Mouse (Mus musculus) neural tube, embryonic 11.5 days (tissue): ENCODE measurements around the gene Zfp672. TPM values are rescaled to one million over a fixed set of nuclear protein-coding genes. Genes with fewer than 3 reads are reported as not detected.

Experiments used
- ATAC-seq: fragments of 200-750 bp; cut with Nextera tagmentation; 2 replicates; pipeline ENCODE4 v1.8.0; 2017; ENCODE audit warnings: moderate number of reproducible peaks, mild to moderate bottlenecking, moderate TSS enrichment, moderate library complexity; ENCODE audit not compliant: insufficient read depth, low FRiP score, low TSS enrichment
- DNase-seq: peaks from one replicate; pipeline ENCODE4 v3.0.0-alpha.2; 2015; ENCODE audit warnings: low spot score
- H3K27ac ChIP-seq: fragments of 300-500 bp; sonication (generic); 2 replicates; pipeline ENCODE4 v1.5.1; 2014; ENCODE audit warnings: low read depth, mild to moderate bottlenecking, low read length
- H3K27me3 ChIP-seq: fragments of 300-500 bp; sonication (generic); 2 replicates; pipeline ENCODE4 v1.6.1; 2014; ENCODE audit warnings: mild to moderate bottlenecking, low read length, mixed read lengths; ENCODE audit not compliant: control insufficient read depth, insufficient read depth
- H3K36me3 ChIP-seq: fragments of 300-500 bp; sonication (generic); 2 replicates; pipeline ENCODE4 v1.6.1; 2014; ENCODE audit warnings: mild to moderate bottlenecking, low read length, moderate library complexity, mixed read lengths; ENCODE audit not compliant: control insufficient read depth, insufficient read depth
- H3K4me1 ChIP-seq: fragments of 300-500 bp; sonication (generic); 2 replicates; pipeline ENCODE4 v1.6.1; 2014; ENCODE audit warnings: low read length, mixed read lengths; ENCODE audit not compliant: control insufficient read depth, insufficient read depth
- H3K4me2 ChIP-seq: fragments of 300-500 bp; sonication (generic); 2 replicates; pipeline ENCODE4 v1.6.1; 2014; ENCODE audit warnings: low read depth, mild to moderate bottlenecking, moderate library complexity
- H3K4me3 ChIP-seq: fragments of 300-500 bp; sonication (generic); 2 replicates; pipeline ENCODE4 v1.5.1; 2014; ENCODE audit warnings: low read depth, low read length
- H3K9ac ChIP-seq: fragments of 300-500 bp; sonication (generic); 2 replicates; pipeline ENCODE4 v1.6.1; 2014; ENCODE audit warnings: mild to moderate bottlenecking, low read length
- H3K9me3 ChIP-seq: fragments of 300-500 bp; sonication (generic); 2 replicates; pipeline ENCODE4 v1.6.1; 2016; ENCODE audit warnings: low read length; ENCODE audit not compliant: control insufficient read depth
- WGBS: fragments of 180-500 bp; shearing (Covaris S2); extraction: QIAGEN DNeasy Blood & Tissue Kit; methylation state at CpG from one replicate; pipeline ENCODE4 v1.1.7; 2014; 5-methylcytosine and 5-hydroxymethylcytosine counted together
- polyA plus RNA-seq: library from polyadenylated mRNA; unstranded; fragments of >200 nt; fragmentation: Nextera tagmentation; extraction: Ambion mirVana; gene quantifications from 2 replicates; pipeline ENCODE4 v1.2.1, GENCODE M21; 2014

The Zfp672 gene
- polyA plus RNA-seq, 1 experiment from 2014 or later: 27.7 TPM

GRCm38 (mm10) chr11:58357844-58358534, 27.9 kb upstream of the Zfp672 start:
- no peak overlapping the region for H3K4me2 ChIP-seq
- ATAC-seq: no peak
- H3K4me3 ChIP-seq: no peak overlapping the region
- H3K4me1 ChIP-seq: no peaks in the 10 kb centered on the region
- 89% methylated on average over 6 of the region's 6 CpGs for WGBS
- no peaks in the 10 kb centered on the region for H3K36me3 ChIP-seq
- H3K27ac ChIP-seq: no peak overlapping the region
- H3K9me3 ChIP-seq: no peaks in the 10 kb centered on the region
- no peak overlapping the region for H3K9ac ChIP-seq
- DNase-seq: no peak
- H3K27me3 ChIP-seq: no peaks in the 10 kb centered on the region

DNA sequence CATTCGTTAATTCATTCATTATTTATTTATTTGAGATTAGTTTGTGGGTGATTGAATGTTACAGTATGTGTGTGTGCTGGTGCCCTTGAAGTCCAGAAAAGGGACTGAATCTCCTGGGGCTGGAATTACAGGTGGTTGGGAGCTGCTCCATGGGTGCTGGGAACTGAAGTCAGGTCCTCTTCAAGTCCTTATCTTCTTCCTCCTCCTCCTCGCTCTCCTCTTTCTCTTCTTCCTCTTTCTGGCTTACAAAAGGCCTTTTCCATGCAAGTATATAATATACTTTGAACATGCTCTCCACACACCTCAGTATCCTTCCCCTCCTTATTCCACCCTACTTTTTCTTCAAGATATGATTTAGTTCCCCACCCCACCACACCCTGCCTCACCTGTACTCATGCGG, 26.9 kb upstream of the Zfp672 start:
- Histone ChIP-seq H3K27ac (no peak overlapping the region), H3K4me2 (no peak overlapping the region), H3K36me3 (no peaks in the 10 kb centered on the region), H3K4me3 (no peak overlapping the region), H3K9ac (no peak overlapping the region), H3K4me1 (no peaks in the 10 kb centered on the region), H3K9me3 (no peaks in the 10 kb centered on the region), H3K27me3 (no peaks in the 10 kb centered on the region)
- no peak for DNase-seq
- WGBS: 87% methylated on average over 3 of the region's 3 CpGs
- no peak for ATAC-seq

- Histone ChIP-seq H3K27ac (no peak overlapping the region), H3K4me1 (no peaks in the 10 kb centered on the region), H3K9me3 (no peaks in the 10 kb centered on the region), H3K4me3 (no peak overlapping the region), H3K27me3 (no peaks in the 10 kb centered on the region), H3K9ac (no peak overlapping the region), H3K36me3 (no peaks in the 10 kb centered on the region), H3K4me2 (no peak overlapping the region)
- DNase-seq: no peak
- WGBS: 86% methylated on average over 3 of the region's 3 CpGs
- no peak for ATAC-seq
Observed at GRCm38 (mm10) chr11:58354927-58355326, 24.8 kb upstream of the Zfp672 start.

- Histone ChIP-seq H3K27me3 (no peaks in the 10 kb centered on the region), H3K36me3 (no peaks in the 10 kb centered on the region), H3K4me2 (no peak overlapping the region), H3K9ac (no peak overlapping the region), H3K9me3 (no peaks in the 10 kb centered on the region), H3K27ac (no peak overlapping the region), H3K4me3 (no peak overlapping the region), H3K4me1 (no peaks in the 10 kb centered on the region)
- ATAC-seq (no peak), DNase-seq (no peak)
- 75% methylated on average over 10 of the region's 10 CpGs for WGBS
Observed at GRCm38 (mm10) chr11:58354476-58354875, 24.3 kb upstream of the Zfp672 start.

DNA sequence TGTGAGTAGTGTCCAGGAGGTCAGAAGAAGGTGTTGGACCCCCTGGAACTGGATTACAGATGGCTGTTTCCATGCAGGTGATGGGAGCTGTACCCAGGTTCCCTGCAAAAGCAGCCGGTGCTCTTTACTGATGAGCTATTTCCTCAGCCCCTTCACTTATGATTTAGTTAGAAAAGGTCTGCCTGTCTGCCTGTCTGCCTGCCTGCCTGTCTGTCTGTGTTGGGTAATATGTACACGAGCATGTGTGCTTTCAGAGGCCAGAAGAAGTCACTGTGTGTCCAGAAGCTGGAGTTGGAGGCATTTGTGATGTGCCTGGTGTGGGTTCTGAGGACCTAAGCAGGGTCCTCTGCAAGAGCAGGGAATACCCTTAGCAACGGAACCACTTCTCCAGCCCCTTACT, 23.6 kb upstream of the Zfp672 start:
- Histone ChIP-seq H3K36me3 (no peaks in the 10 kb centered on the region), H3K27ac (no peak overlapping the region), H3K4me3 (no peak overlapping the region), H3K9ac (no peak overlapping the region), H3K27me3 (no peaks in the 10 kb centered on the region), H3K4me2 (no peak overlapping the region), H3K4me1 (no peaks in the 10 kb centered on the region), H3K9me3 (no peaks in the 10 kb centered on the region)
- DNase-seq (no peak), ATAC-seq (no peak)
- 84% methylated on average over 3 of the region's 3 CpGs for WGBS

DNA sequence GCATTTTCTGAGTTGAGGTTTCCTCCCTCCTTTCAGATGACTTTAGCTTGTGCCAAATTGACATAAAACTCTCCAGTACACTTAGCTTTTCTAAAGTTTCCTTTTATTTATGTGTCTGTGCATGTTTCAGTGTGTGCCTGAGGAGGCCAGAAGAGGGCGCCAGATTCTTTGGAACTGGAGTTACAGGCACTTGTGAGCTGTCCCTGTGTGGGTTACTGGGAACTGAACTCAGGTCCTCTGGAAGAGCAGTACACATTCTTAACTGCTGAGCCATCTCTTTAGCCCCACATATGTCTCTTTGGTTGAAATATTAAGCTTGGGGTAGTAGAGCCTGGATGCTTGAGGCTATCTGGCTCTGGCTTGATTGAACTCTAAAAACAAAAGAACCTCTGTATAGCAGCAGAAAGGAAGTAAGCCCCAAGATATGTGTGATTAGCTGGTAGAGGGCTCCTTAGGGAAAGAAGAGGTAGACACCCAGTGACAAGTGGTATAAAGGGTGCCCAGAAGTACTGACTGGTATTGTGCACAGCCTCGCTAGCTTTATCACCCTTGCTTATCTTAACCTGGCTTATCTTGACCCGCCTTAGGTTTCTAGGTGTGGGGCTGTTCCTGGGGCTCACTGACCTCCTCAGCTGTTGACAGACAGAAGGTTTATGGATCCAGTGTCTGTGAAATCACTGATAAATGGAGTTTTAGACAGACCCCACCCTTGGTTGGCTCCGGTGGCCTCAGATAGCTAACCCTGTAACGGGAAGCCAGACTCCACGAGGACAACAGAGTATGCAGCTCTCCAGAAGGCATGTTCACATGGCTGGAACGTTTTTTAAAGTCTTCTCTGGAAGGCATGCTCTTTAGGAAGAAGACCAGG, 22.8 kb upstream of the Zfp672 start:
- no peaks in the 10 kb centered on the region for H3K27me3 ChIP-seq
- no peak overlapping the region for H3K27ac ChIP-seq
- no peak overlapping the region for H3K4me2 ChIP-seq
- H3K36me3 ChIP-seq: no peaks in the 10 kb centered on the region
- no peak for DNase-seq
- H3K9ac ChIP-seq: no peak overlapping the region
- H3K4me1 ChIP-seq: no peaks in the 10 kb centered on the region
- no peaks in the 10 kb centered on the region for H3K9me3 ChIP-seq
- H3K4me3 ChIP-seq: no peak overlapping the region
- WGBS: 73% methylated on average over 7 of the region's 7 CpGs
- no peak for ATAC-seq

GRCm38 (mm10) chr11:58351179-58351578, 21.0 kb upstream of the Zfp672 start:
- 87% methylated on average over 5 of the region's 5 CpGs for WGBS
- no peak overlapping the region for H3K9ac ChIP-seq

DNA sequence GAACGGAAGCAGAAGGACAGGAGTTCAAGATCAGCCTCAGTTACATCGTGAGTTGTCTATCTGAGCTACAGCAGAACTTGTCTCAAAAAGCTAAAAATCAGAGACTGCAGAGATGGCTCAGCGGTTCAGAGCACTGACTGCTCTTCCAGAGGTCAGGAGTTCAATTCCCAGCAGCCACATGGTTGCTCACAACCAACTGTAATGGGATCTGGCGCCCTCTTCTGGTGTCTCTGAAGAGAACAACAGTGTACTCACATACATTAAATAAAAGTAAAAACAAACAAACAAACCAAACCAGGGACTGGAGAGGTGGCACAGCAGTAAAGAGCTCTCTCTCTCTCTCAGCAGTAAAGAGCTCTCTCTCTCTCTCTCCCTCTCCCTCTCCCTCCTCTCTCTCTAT, 20.5 kb upstream of the Zfp672 start:
- no peaks in the 10 kb centered on the region for H3K27me3 ChIP-seq
- no peaks in the 10 kb centered on the region for H3K4me1 ChIP-seq
- H3K27ac ChIP-seq: no peak overlapping the region
- no peaks in the 10 kb centered on the region for H3K9me3 ChIP-seq
- H3K9ac ChIP-seq: no peak overlapping the region
- DNase-seq (no peak), ATAC-seq (no peak)
- WGBS: 72% methylated on average over 4 of the region's 4 CpGs
- peaks cover 5% of the 10 kb centered on the region; the same call in 1 of the 2 replicates for H3K36me3 ChIP-seq
- no peak overlapping the region for H3K4me2 ChIP-seq
- H3K4me3 ChIP-seq: no peak overlapping the region

More at GRCm38 (mm10) chr11:58351179-58351578, 21.0 kb upstream of the Zfp672 start:
- H3K27ac ChIP-seq: no peak overlapping the region
- DNase-seq (no peak), ATAC-seq (no peak)
- no peak overlapping the region for H3K4me2 ChIP-seq
- H3K4me1 ChIP-seq: no peaks in the 10 kb centered on the region
- no peaks in the 10 kb centered on the region for H3K27me3 ChIP-seq
- H3K36me3 ChIP-seq: peaks cover 2% of the 10 kb centered on the region; the same call in 1 of the 2 replicates
- no peaks in the 10 kb centered on the region for H3K9me3 ChIP-seq
- no peak overlapping the region for H3K4me3 ChIP-seq

- Histone ChIP-seq H3K4me3 (no peak overlapping the region), H3K9ac (no peak overlapping the region), H3K4me2 (no peak overlapping the region), H3K27ac (no peak overlapping the region), H3K36me3 (peaks cover 11% of the 10 kb centered on the region), H3K27me3 (no peaks in the 10 kb centered on the region), H3K4me1 (no peaks in the 10 kb centered on the region), H3K9me3 (no peaks in the 10 kb centered on the region)
- DNase-seq: no peak
- WGBS: 91% methylated on average over 4 of the region's 4 CpGs
- ATAC-seq: no peak
Observed at GRCm38 (mm10) chr11:58346745-58347144, 16.6 kb upstream of the Zfp672 start.
